16 mouse cellular contexts compared by ENCODE assay signal in genomic region chr8:12957419-12957818, GRCm38 (mm10).
DNase-seq lines count a peak whose midpoint lies in the region; ATAC-seq lines count a peak whose summit lies in the region.
"Had no signal": no experiment of that assay in that cellular context is flagged by ENCODE, and none has a peak within 500 bp of the region (broad histone marks: within the 10 kb centered on the region; RNA-seq: fewer than 3 reads in every experiment).

No protein-coding gene starts in this region.

- ATAC-seq in midbrain, embryonic 11.5 days (ENCODE audit: low FRiP score), result no peak
- ATAC-seq in forebrain, embryonic 14.5 days, result 0 out of 2 replicates have a peak, but pooled peaks have one; percentile 25
- no peak; the same call in 1 of the 2 replicates for ATAC-seq in hindbrain, embryonic 14.5 days (ENCODE audit: low FRiP score)
- no peak for ATAC-seq in monocyte, adult 5-6 weeks (replicated peaks; ENCODE audit: insufficient number of reproducible peaks, low FRiP score, low TSS enrichment, poor library complexity, severe bottlenecking)
- ATAC-seq: CD4-positive, CD25-positive, alpha-beta regulatory T cell, adult 4 months had no signal

- DNase-seq in midbrain, embryonic 10.5 days (ENCODE audit: low spot score), result no peak
- DNase-seq in midbrain, embryonic 11.5 days (ENCODE audit: low spot score, missing footprints), result no peak
- peak; percentile 36 for DNase-seq in forebrain, embryonic 14.5 days (ENCODE audit: low spot score)
- no peak for DNase-seq in hindbrain, embryonic 14.5 days (ENCODE audit: low spot score)
- DNase-seq in retina, postnatal 1 day, result peak; percentile 75
- DNase-seq in adrenal gland, postnatal 10 days, result no peak
- DNase-seq: cerebellum, postnatal 25 days; heart, postnatal 14 days; lung, postnatal 10 days; right cerebral cortex, adult 18-20 months had no signal

- H3K4me2 ChIP-seq in midbrain, embryonic 11.5 days, result no peak overlapping the region
- no peak overlapping the region for H3K4me2 ChIP-seq in forebrain, embryonic 14.5 days (ENCODE audit: low read length)
- no peak overlapping the region for H3K4me2 ChIP-seq in hindbrain, embryonic 14.5 days (replicated peaks)
- H3K4me2 ChIP-seq: embryonic facial prominence, embryonic 12.5 days; heart, embryonic 11.5 days; kidney, embryonic 15.5 days had no signal

- H3K27me3 ChIP-seq in midbrain, embryonic 10.5 days (ENCODE audit: low read depth, poor library complexity, severe bottlenecking), result no peaks in the 10 kb centered on the region
- H3K27me3 ChIP-seq in midbrain, embryonic 11.5 days (ENCODE audit: control insufficient read depth, insufficient read depth, low read length), result no peaks in the 10 kb centered on the region
- no peaks in the 10 kb centered on the region for H3K27me3 ChIP-seq in forebrain, embryonic 14.5 days (replicated peaks; ENCODE audit: control insufficient read depth, insufficient read depth, low read length)
- H3K27me3 ChIP-seq in hindbrain, embryonic 14.5 days (ENCODE audit: control insufficient read depth, insufficient read depth, low read length), result no peaks in the 10 kb centered on the region
- H3K27me3 ChIP-seq: embryonic facial prominence, embryonic 12.5 days; kidney, embryonic 15.5 days had no signal

- H3K4me3 ChIP-seq in midbrain, embryonic 10.5 days, result no peak overlapping the region
- H3K4me3 ChIP-seq in midbrain, embryonic 11.5 days (ENCODE audit: low read depth, low read length), result no peak overlapping the region
- no peak overlapping the region for H3K4me3 ChIP-seq in forebrain, embryonic 14.5 days (ENCODE audit: low read depth, low read length)
- no peak overlapping the region for H3K4me3 ChIP-seq in hindbrain, embryonic 14.5 days (replicated peaks; ENCODE audit: low read length)
- H3K4me3 ChIP-seq: embryonic facial prominence, embryonic 12.5 days; kidney, embryonic 15.5 days had no signal

- peak overlapping the region; percentile 52; the same call in 1 of the 2 replicates for H3K27ac ChIP-seq in midbrain, embryonic 10.5 days (replicated peaks)
- H3K27ac ChIP-seq in midbrain, embryonic 11.5 days (ENCODE audit: low read depth, low read length), result no peak overlapping the region
- H3K27ac ChIP-seq in forebrain, embryonic 14.5 days (ENCODE audit: low read depth, low read length), result no peak overlapping the region
- peak overlapping the region; percentile 44; the same call in 1 of the 2 replicates for H3K27ac ChIP-seq in hindbrain, embryonic 14.5 days
- H3K27ac ChIP-seq: embryonic facial prominence, embryonic 12.5 days; kidney, embryonic 15.5 days had no signal

- peaks cover 82% of the 10 kb centered on the region for H3K4me1 ChIP-seq in midbrain, embryonic 10.5 days
- H3K4me1 ChIP-seq in midbrain, embryonic 11.5 days (ENCODE audit: control insufficient read depth, insufficient read depth, low read length), result peaks cover 24% of the 10 kb centered on the region
- peaks cover 13% of the 10 kb centered on the region; the same call in 1 of the 2 replicates for H3K4me1 ChIP-seq in forebrain, embryonic 14.5 days (ENCODE audit: control insufficient read depth, insufficient read depth, low read length)
- peaks cover 46% of the 10 kb centered on the region for H3K4me1 ChIP-seq in hindbrain, embryonic 14.5 days (replicated peaks; ENCODE audit: control insufficient read depth, insufficient read depth, low read length)

- H3K36me3 ChIP-seq in midbrain, embryonic 10.5 days, result peaks cover 12% of the 10 kb centered on the region; the same call in 1 of the 2 replicates
- H3K36me3 ChIP-seq in midbrain, embryonic 11.5 days (ENCODE audit: control insufficient read depth, insufficient read depth, low read length), result no peaks in the 10 kb centered on the region
- peaks cover 18% of the 10 kb centered on the region; the same call in 1 of the 2 replicates for H3K36me3 ChIP-seq in forebrain, embryonic 14.5 days (ENCODE audit: control insufficient read depth, insufficient read depth, low read length)
- H3K36me3 ChIP-seq in hindbrain, embryonic 14.5 days (replicated peaks; ENCODE audit: control insufficient read depth, insufficient read depth), result peaks cover 27% of the 10 kb centered on the region
- H3K36me3 ChIP-seq: G1E; kidney, embryonic 15.5 days had no signal

- H3K9me3 ChIP-seq in midbrain, embryonic 10.5 days (replicated peaks), result no peaks in the 10 kb centered on the region
- H3K9me3 ChIP-seq in midbrain, embryonic 11.5 days (ENCODE audit: control insufficient read depth, low read length), result no peaks in the 10 kb centered on the region
- H3K9me3 ChIP-seq in forebrain, embryonic 14.5 days (replicated peaks; ENCODE audit: control insufficient read depth, low read length), result no peaks in the 10 kb centered on the region
- no peaks in the 10 kb centered on the region for H3K9me3 ChIP-seq in hindbrain, embryonic 14.5 days (ENCODE audit: control insufficient read depth, low read length)
- H3K9me3 ChIP-seq: embryonic facial prominence, embryonic 12.5 days; G1E; kidney, embryonic 15.5 days had no signal

- 60% methylated on average over 6 of the region's 6 CpGs for WGBS in midbrain, embryonic 10.5 days
- 56% methylated on average over 6 of the region's 6 CpGs for WGBS in midbrain, embryonic 11.5 days
- WGBS in forebrain, embryonic 14.5 days, result 9% methylated on average over 6 of the region's 6 CpGs
- 23% methylated on average over 6 of the region's 6 CpGs for WGBS in hindbrain, embryonic 14.5 days

- no peak overlapping the region for H3K9ac ChIP-seq in midbrain, embryonic 11.5 days (ENCODE audit: low read length)
- no peak overlapping the region for H3K9ac ChIP-seq in forebrain, embryonic 14.5 days (ENCODE audit: low read length)
- no peak overlapping the region for H3K9ac ChIP-seq in hindbrain, embryonic 14.5 days
- H3K9ac ChIP-seq: embryonic facial prominence, embryonic 12.5 days; kidney, embryonic 15.5 days had no signal

Comparison
In these comparisons a context has a peak if more than half of its experiments do, and no peak if none do; other contexts are left out.
1. H3K27ac ChIP-seq: peak in midbrain, embryonic 10.5 days (single experiment) and hindbrain, embryonic 14.5 days (single experiment); none in midbrain, embryonic 11.5 days (single experiment) and forebrain, embryonic 14.5 days (single experiment).
2. DNase-seq: peak in forebrain, embryonic 14.5 days (single experiment) and retina, postnatal 1 day (single experiment); none in midbrain, embryonic 10.5 days (single experiment), midbrain, embryonic 11.5 days (single experiment), hindbrain, embryonic 14.5 days (single experiment) and adrenal gland, postnatal 10 days (single experiment).